Mouse (Mus musculus): ENCODE measurements around the gene Il6ra. TPM values are rescaled to one million over a fixed set of nuclear protein-coding genes. Genes with fewer than 3 reads are reported as not detected.

Gene Il6ra
- polyA plus RNA-seq, 1 experiment: 10.4 TPM

- Histone ChIP-seq H3K36me3 (ENCODE audit: control insufficient read depth, insufficient read depth, low read length) (no peaks in the 10 kb centered on the region), H3K27ac (ENCODE audit: control insufficient read depth, insufficient read depth, low read length) (no peak overlapping the region), H3K4me1 (replicated peaks; ENCODE audit: control insufficient read depth, insufficient read depth, low read length) (peaks cover 28% of the 10 kb centered on the region), H3K4me3 (ENCODE audit: control insufficient read depth, insufficient read depth, low read length) (no peak overlapping the region), H3K27me3 (ENCODE audit: control insufficient read depth, insufficient read depth, low read length) (no peaks in the 10 kb centered on the region)
- no peak for DNase-seq
- TF ChIP-seq CTCF (IDR thresholded peaks at IDR 0.05; ENCODE audit: borderline replicate concordance, control insufficient read depth, extremely low read depth, insufficient read depth, low read length, poor library complexity) (no peak), POLR2A (IDR thresholded peaks at IDR 0.05; ENCODE audit: control insufficient read depth, extremely low read depth, insufficient read depth, low read length, poor library complexity) (no peak)
Measured at GRCm38 (mm10) chr3:89891696-89892095, 21.3 kb downstream of the Il6ra start.

DNA sequence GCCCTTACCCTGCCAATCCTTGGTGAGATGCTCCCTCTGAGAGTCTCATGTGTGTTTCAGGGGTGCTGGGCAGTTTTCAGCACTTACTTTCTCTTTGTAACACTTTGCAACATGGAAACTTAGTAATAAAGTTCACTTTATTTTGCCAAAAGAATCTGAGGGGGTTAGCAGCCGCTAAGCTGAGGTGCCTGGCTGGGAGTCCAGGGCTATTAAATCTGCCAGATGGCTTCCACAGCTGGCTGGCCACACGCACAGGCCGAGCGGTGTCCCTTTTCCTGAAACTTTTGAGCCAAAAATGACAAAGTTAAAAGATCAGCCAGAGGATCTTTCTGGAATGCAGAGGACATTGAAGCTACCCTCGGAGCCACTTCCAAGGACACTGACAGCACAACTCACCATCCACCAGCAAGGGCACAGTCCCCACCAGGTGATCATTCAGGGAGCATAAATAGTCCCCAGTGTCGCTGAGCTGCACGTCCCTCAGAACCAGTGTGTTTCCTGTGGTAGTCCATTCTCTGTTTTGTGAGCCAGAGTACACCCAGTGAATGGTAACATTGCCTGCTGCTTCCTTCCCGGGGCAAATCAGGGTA, 23.1 kb downstream of the Il6ra start:
- no peak overlapping the region for H3K4me3 ChIP-seq (ENCODE audit: control insufficient read depth, insufficient read depth, low read length)
- 64% methylated on average over 8 of the region's 8 CpGs for WGBS
- no peaks in the 10 kb centered on the region for H3K27me3 ChIP-seq (ENCODE audit: control insufficient read depth, insufficient read depth, low read length)
- no peak for DNase-seq
- no peak for TF ChIP-seq CTCF (IDR thresholded peaks at IDR 0.05; ENCODE audit: borderline replicate concordance, control insufficient read depth, extremely low read depth, insufficient read depth, low read length, poor library complexity)
- no peak for TF ChIP-seq POLR2A (IDR thresholded peaks at IDR 0.05; ENCODE audit: control insufficient read depth, extremely low read depth, insufficient read depth, low read length, poor library complexity)
- H3K36me3 ChIP-seq (ENCODE audit: control insufficient read depth, insufficient read depth, low read length): no peaks in the 10 kb centered on the region
- no peak overlapping the region for H3K27ac ChIP-seq (ENCODE audit: control insufficient read depth, insufficient read depth, low read length)
- H3K4me1 ChIP-seq (replicated peaks; ENCODE audit: control insufficient read depth, insufficient read depth, low read length): peaks cover 25% of the 10 kb centered on the region

DNA sequence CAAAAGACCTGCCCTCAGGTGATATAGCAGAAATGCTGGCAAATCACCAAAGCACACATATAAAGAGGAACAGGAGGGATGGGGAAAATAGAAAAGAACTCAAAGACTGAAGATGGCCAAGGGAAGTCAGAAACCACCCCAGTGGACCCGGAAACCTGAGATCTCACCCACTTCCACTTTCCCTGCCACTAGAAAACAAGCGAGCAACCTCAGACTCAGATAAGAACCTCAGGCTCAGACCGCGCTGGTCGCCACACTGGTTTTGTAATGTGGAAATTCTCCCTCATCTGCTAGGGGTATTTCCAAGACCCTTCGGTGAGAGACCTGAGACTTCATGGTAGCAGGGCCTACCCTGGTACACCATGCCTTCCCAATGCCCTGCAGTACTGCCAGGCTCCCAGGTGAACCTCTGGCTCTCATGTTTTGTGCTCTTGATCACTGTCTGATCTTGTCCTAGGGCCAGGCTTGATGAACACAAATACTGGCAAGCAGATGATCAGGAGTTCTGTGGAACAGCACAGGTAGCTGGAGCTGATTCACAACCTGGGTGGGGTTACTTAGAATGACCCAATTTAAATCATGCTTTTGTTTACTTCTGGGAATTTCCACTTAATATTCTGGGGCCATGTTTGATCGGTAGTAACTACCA, 25.3 kb downstream of the Il6ra start:
- DNase-seq: no peak
- WGBS: 30% methylated on average over 7 of the region's 7 CpGs
- no peak for TF ChIP-seq CTCF (IDR thresholded peaks at IDR 0.05; ENCODE audit: borderline replicate concordance, control insufficient read depth, extremely low read depth, insufficient read depth, low read length, poor library complexity)
- TF ChIP-seq POLR2A (IDR thresholded peaks at IDR 0.05; ENCODE audit: control insufficient read depth, extremely low read depth, insufficient read depth, low read length, poor library complexity): no peak
- H3K4me1 ChIP-seq (replicated peaks; ENCODE audit: control insufficient read depth, insufficient read depth, low read length): peaks cover 25% of the 10 kb centered on the region
- H3K4me3 ChIP-seq (ENCODE audit: control insufficient read depth, insufficient read depth, low read length): no peak overlapping the region
- no peaks in the 10 kb centered on the region for H3K36me3 ChIP-seq (ENCODE audit: control insufficient read depth, insufficient read depth, low read length)
- no peaks in the 10 kb centered on the region for H3K27me3 ChIP-seq (ENCODE audit: control insufficient read depth, insufficient read depth, low read length)
- H3K27ac ChIP-seq (ENCODE audit: control insufficient read depth, insufficient read depth, low read length): no peak overlapping the region

- peaks cover 25% of the 10 kb centered on the region for H3K4me1 ChIP-seq (replicated peaks; ENCODE audit: control insufficient read depth, insufficient read depth, low read length)
- no peak for DNase-seq
- 98% methylated on average over 11 of the region's 11 CpGs for WGBS
- H3K36me3 ChIP-seq (ENCODE audit: control insufficient read depth, insufficient read depth, low read length): no peaks in the 10 kb centered on the region
- no peak for TF ChIP-seq POLR2A (IDR thresholded peaks at IDR 0.05; ENCODE audit: control insufficient read depth, extremely low read depth, insufficient read depth, low read length, poor library complexity)
- TF ChIP-seq CTCF (IDR thresholded peaks at IDR 0.05; ENCODE audit: borderline replicate concordance, control insufficient read depth, extremely low read depth, insufficient read depth, low read length, poor library complexity): no peak
- H3K4me3 ChIP-seq (ENCODE audit: control insufficient read depth, insufficient read depth, low read length): no peak overlapping the region
- no peak overlapping the region for H3K27ac ChIP-seq (ENCODE audit: control insufficient read depth, insufficient read depth, low read length)
- H3K27me3 ChIP-seq (ENCODE audit: control insufficient read depth, insufficient read depth, low read length): no peaks in the 10 kb centered on the region
Measured at GRCm38 (mm10) chr3:89885766-89886165, 27.2 kb downstream of the Il6ra start.

DNA sequence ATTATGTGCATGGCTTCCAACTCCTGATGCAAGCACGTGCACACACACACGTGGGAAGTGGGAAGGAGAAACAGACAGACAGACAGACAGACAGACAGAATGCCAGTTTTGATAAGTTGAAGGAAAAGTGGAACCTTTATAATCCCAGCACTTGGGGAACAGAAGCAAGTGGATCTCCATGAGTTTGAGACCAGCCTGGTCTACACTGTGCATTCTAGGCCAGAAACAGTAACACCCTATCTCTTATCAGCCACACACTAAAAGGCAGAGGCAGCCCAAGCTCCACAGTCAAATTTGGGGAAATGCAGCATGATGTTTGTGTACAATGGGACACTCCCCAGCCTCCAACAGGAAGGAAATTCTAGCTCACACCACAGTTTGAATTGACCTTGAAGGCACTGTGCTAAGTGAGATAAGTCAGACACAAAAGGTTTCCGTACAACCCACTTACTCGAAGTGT, 29.4 kb downstream of the Il6ra start:
- no peak for TF ChIP-seq CTCF (IDR thresholded peaks at IDR 0.05; ENCODE audit: borderline replicate concordance, control insufficient read depth, extremely low read depth, insufficient read depth, low read length, poor library complexity)
- no peak for TF ChIP-seq POLR2A (IDR thresholded peaks at IDR 0.05; ENCODE audit: control insufficient read depth, extremely low read depth, insufficient read depth, low read length, poor library complexity)

DNA sequence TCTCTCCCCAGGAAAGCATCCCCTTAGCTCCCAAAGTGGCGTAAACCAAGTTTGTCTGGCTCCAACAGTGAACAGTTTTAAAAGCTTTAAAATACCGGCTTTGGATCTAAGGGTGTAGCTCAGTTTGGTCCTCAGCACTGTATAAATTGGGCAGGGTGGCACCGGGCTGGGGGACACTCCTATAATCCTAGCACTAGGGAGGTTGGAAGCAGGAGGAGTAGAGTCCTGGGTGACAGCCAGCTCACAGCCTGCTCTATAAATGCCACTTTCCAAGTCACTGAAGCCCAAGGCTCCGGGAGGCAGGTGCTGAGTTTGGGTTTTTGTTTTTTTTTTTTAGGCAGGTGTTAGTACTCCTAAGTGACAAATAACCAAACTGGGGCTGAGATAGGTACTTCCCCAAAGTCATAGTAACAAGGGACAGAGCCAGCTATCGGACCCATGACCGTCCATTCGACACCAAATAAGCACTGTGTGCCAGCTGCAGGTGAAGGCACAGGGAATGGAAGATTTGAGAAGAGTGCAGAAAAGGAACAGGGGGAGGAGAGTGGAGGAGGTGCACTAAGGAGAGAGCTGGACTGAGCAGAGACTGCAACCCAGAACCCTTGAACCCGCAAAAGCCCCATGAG, 30.3 kb downstream of the Il6ra start:
- peaks cover 15% of the 10 kb centered on the region for H3K4me1 ChIP-seq (replicated peaks; ENCODE audit: control insufficient read depth, insufficient read depth, low read length)
- no peak for DNase-seq
- 94% methylated on average over 8 of the region's 8 CpGs for WGBS
- no peaks in the 10 kb centered on the region for H3K36me3 ChIP-seq (ENCODE audit: control insufficient read depth, insufficient read depth, low read length)
- no peaks in the 10 kb centered on the region for H3K27me3 ChIP-seq (ENCODE audit: control insufficient read depth, insufficient read depth, low read length)
- H3K27ac ChIP-seq (ENCODE audit: control insufficient read depth, insufficient read depth, low read length): no peak overlapping the region
- no peak overlapping the region for H3K4me3 ChIP-seq (ENCODE audit: control insufficient read depth, insufficient read depth, low read length)
- no peak for TF ChIP-seq POLR2A (IDR thresholded peaks at IDR 0.05; ENCODE audit: control insufficient read depth, extremely low read depth, insufficient read depth, low read length, poor library complexity)
- no peak for TF ChIP-seq CTCF (IDR thresholded peaks at IDR 0.05; ENCODE audit: borderline replicate concordance, control insufficient read depth, extremely low read depth, insufficient read depth, low read length, poor library complexity)

More for the DNA sequence above, 29.4 kb downstream of the Il6ra start:
- WGBS: 55% methylated on average over 4 of the region's 4 CpGs
- H3K27ac ChIP-seq (ENCODE audit: control insufficient read depth, insufficient read depth, low read length): no peak overlapping the region
- no peak for DNase-seq
- no peaks in the 10 kb centered on the region for H3K36me3 ChIP-seq (ENCODE audit: control insufficient read depth, insufficient read depth, low read length)
- peaks cover 11% of the 10 kb centered on the region for H3K4me1 ChIP-seq (replicated peaks; ENCODE audit: control insufficient read depth, insufficient read depth, low read length)
- no peak overlapping the region for H3K4me3 ChIP-seq (ENCODE audit: control insufficient read depth, insufficient read depth, low read length)
- no peaks in the 10 kb centered on the region for H3K27me3 ChIP-seq (ENCODE audit: control insufficient read depth, insufficient read depth, low read length)
